Mouse (Mus musculus): ENCODE measurements around the gene Tmem222. TPM values are rescaled to one million over a fixed set of nuclear protein-coding genes. Genes with fewer than 3 reads are reported as not detected.

The Tmem222 gene
- polyA plus RNA-seq, 1 experiment from 2014 or later = 91.9 TPM

DNA sequence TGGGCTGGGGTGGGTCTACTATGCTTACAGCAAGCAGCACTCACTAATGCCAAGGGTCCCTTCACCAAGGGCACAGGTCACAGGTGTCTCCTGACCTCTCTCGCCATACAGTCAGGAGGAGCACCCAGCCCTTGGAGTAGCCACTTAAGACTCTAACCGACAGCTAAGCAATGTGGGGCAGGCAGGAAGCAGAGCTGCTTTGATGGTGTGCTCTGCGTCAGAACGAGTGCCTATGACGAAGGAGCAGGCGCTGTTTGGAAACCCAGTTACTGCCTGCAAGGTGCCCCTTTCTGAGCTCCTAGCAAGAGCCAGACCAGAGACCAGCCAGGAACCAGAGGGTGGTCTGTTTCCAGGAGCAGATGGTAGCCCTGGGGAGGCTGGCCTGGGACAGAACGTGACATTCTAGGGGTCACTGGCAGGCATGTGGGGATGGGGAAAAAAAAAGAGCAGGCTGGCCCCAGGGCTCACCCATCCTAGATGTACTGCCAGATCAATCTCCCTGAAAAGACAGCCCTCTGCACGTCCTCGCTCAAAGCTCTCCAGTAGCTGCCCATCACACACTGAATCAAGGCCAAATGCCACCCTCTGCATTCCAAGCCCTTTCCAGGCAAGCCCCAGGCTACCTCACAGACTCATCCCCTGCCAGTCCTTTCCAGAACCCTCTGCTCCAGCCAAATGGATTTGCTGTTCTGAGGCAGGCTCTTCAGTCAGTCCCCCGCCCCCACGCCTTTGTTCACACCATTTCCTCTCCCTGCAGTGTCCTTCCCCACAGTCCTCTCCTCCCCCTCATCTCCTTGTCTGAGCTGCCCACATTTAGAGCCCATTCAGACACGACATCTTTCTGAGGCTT lies 21.1 kb upstream of the Tmem222 start:
- H3K27me3 ChIP-seq (ENCODE audit: low read depth, poor library complexity, severe bottlenecking) = peaks cover 17% of the 10 kb centered on the region
- H3K27ac ChIP-seq (replicated peaks) = no peak overlapping the region; the same call in 1 of the 2 replicates
- no peak overlapping the region for H3K4me3 ChIP-seq
- WGBS = 32% methylated on average over 12 of the region's 12 CpGs
- H3K36me3 ChIP-seq = peaks cover 69% of the 10 kb centered on the region
- DNase-seq (ENCODE audit: low spot score) = no peak
- H3K9me3 ChIP-seq (replicated peaks) = no peaks in the 10 kb centered on the region
- peaks cover 39% of the 10 kb centered on the region for H3K4me1 ChIP-seq

DNA sequence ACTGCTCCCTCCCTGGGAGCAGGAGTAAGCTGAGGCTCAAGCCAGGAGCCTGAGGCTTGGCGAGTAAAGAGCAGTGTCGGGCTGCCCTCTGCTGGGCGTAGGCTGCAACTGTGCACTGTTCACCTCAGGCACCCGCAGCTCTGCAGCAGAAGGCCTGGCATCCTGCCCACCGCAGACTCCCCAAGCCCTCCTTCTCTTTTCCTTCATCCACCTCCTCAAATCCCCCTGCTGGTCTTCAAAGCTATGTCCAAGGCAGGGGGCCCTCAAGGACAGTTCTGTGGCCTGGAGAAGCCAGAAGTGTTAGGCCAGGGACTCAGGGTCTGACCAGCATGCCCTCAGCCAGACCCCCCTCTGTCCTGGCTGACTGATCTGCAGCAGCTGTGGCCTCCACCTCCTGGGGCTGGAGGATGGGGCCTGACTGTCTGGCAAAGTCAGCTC lies 20.2 kb upstream of the Tmem222 start:
- peaks cover 49% of the 10 kb centered on the region for H3K4me1 ChIP-seq
- 1% methylated on average over 5 of the region's 5 CpGs for WGBS
- H3K27me3 ChIP-seq (ENCODE audit: low read depth, poor library complexity, severe bottlenecking) = peaks cover 24% of the 10 kb centered on the region
- no peak overlapping the region; the same call in 1 of the 2 replicates for H3K27ac ChIP-seq (replicated peaks)
- peaks cover 65% of the 10 kb centered on the region for H3K36me3 ChIP-seq
- peak; percentile 79 for DNase-seq (ENCODE audit: low spot score)
- H3K4me3 ChIP-seq = no peak overlapping the region
- no peaks in the 10 kb centered on the region for H3K9me3 ChIP-seq (replicated peaks)

DNA sequence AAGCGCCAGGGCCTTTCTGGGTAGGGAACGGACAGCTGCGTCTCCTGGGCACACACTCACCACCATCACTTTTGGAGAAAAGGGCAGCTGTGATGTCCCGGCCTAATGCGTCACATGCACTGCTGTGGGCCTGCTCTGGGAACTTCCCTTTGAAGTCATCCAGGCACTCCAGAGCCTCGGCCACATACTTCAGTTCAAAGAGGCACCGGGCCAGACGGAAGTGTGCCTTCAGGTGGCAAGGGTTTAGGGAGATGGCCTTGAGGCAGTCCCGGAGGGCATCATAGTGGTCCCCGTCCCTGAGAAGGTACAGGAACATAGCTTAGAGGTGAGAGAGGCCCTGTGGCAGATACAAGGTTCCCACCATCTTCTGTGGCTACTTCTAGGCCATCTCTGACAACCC lies 19.8 kb upstream of the Tmem222 start:
- Histone ChIP-seq H3K27ac (replicated peaks) (no peak overlapping the region), H3K9me3 (replicated peaks) (no peaks in the 10 kb centered on the region), H3K4me3 (no peak overlapping the region), H3K36me3 (peaks cover 65% of the 10 kb centered on the region), H3K4me1 (peaks cover 53% of the 10 kb centered on the region), H3K27me3 (ENCODE audit: low read depth, poor library complexity, severe bottlenecking) (peaks cover 24% of the 10 kb centered on the region)
- DNase-seq (ENCODE audit: low spot score) = no peak
- 75% methylated on average over 10 of the region's 10 CpGs for WGBS

DNA sequence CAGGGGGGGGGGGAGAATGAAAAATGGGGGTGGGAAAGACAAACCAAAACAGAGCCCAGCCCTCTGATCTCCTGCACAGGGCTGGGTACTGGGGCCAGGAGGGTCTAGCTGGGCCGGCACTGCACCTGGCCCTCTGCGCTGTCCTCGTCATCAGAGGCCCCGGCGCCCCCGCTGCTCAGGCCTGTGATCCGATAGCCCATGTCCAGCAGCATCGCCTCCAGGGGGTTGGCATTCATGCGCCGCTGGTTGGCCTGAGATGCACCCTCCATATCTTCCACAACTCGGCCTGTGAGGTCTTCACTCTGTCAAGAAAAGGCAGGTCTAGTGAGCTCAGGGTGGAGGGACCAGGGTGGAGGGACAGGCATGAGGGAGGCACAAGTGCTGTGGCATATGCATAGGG lies 16.5 kb upstream of the Tmem222 start:
- DNase-seq (ENCODE audit: low spot score) = peak; percentile 23
- Histone ChIP-seq H3K27ac (replicated peaks) (peak overlapping the region; percentile 78), H3K4me3 (peak overlapping the region; percentile 28; the same call in 1 of the 2 replicates), H3K9me3 (replicated peaks) (no peaks in the 10 kb centered on the region), H3K36me3 (peaks cover 40% of the 10 kb centered on the region), H3K4me1 (peaks cover 47% of the 10 kb centered on the region), H3K27me3 (ENCODE audit: low read depth, poor library complexity, severe bottlenecking) (peaks cover 24% of the 10 kb centered on the region)
- WGBS = 21% methylated on average over 11 of the region's 11 CpGs

DNA sequence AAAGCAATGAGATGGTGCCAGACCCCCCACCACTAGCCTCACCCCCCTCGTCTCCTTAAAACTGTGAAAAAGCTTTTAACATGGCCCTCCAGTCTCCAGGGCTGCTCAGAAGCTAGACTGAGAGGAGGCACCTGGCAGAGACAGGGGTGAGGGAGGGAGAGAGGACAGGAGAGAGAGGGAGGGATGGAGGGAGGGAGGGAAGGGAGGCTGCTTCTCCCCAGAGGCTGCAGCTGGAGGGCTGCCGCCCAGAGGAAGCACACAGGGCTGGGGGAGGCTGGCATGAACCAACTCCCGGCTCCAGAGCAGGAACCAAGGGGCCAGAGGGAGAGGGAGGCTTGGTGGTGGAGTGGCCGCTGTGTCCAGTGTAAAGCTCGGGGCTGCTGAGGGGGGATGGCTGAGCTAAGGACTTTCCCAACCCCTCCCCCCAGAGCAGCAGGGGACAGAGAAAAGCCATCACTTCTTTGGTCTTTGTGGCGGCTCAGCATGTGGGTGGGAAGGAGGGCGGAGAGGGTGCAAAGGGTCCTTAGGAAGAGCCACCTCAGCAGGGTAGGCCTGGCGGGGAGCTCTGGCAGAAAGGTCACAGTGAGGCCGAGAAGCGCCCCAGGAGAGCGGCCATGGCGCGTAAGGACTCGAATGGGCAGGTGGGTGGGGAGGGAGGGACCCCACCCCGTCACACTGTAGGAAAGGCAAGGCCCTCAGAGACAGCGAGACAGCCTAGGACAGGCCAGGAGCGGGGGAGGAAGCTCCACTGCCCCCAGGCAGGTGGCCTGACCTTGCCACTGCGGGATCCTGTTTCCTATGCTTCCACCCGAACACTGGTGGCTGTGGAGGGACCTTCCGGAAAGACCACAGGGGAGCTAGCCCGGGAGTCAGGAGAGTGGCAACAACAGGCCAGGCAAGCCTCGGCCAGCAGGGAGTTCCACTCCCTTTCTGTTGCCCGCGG lies 15.6 kb upstream of the Tmem222 start:
- Histone ChIP-seq H3K4me1 (peaks cover 38% of the 10 kb centered on the region), H3K9me3 (replicated peaks) (no peaks in the 10 kb centered on the region), H3K36me3 (peaks cover 40% of the 10 kb centered on the region), H3K4me3 (peak overlapping the region; percentile 28), H3K27me3 (ENCODE audit: low read depth, poor library complexity, severe bottlenecking) (peaks cover 24% of the 10 kb centered on the region), H3K27ac (replicated peaks) (peak overlapping the region; percentile 78)
- WGBS = 6% methylated on average over 24 of the region's 24 CpGs
- DNase-seq (ENCODE audit: low spot score) = peak; percentile 41

DNA sequence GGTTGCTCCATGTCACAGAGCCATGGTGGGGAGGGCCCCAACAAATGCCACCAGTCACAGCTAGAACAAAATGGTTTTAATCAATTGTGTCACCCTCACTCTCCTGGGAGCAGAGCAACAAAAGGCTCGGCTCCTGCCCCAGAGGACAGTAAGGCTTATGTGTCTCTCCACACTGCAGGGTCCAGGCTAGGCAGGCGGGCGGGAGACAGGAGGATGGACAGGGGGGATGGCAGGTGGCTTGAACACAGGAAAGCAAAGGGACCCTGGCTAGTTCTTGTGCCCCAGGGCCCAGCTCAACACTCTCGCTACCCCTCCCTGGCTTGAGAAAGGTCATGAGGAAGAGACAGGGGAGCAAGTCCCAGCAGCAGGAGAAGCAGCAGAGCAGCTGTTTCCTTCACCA lies 14.8 kb upstream of the Tmem222 start:
- Histone ChIP-seq H3K4me1 (peaks cover 31% of the 10 kb centered on the region), H3K4me3 (peak overlapping the region; percentile 28; the same call in 1 of the 2 replicates), H3K9me3 (replicated peaks) (no peaks in the 10 kb centered on the region), H3K36me3 (peaks cover 39% of the 10 kb centered on the region), H3K27me3 (ENCODE audit: low read depth, poor library complexity, severe bottlenecking) (peaks cover 24% of the 10 kb centered on the region), H3K27ac (replicated peaks) (peak overlapping the region; percentile 78)
- no peak for DNase-seq (ENCODE audit: low spot score)
- WGBS = 47% methylated on average over 4 of the region's 4 CpGs

DNA sequence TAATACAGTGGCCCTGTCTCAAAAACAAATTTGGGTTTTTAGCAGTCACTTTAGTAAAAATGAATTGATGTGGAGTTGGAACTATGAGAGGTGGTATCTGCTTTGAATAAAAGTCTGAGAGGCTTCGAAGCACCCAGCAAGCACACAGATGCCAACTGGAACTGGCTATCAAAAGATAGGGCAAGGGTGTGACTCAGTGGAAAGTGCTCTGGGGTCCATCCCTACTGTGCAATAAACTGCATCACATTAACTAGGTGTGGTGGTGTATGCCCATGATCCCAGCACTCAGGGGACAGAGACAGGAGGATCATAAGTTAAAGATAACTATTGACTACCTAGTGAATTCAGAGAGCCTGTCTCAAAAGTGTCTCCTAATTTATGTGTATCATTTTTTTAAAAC lies 13.7 kb upstream of the Tmem222 start:
- no peaks in the 10 kb centered on the region for H3K9me3 ChIP-seq (replicated peaks)
- DNase-seq (ENCODE audit: low spot score) = no peak
- WGBS = 97% methylated on average over 1 of the region's 1 CpGs
- H3K36me3 ChIP-seq = peaks cover 28% of the 10 kb centered on the region
- no peak overlapping the region for H3K4me3 ChIP-seq
- H3K4me1 ChIP-seq = peaks cover 28% of the 10 kb centered on the region
- H3K27me3 ChIP-seq (ENCODE audit: low read depth, poor library complexity, severe bottlenecking) = peaks cover 24% of the 10 kb centered on the region
- H3K27ac ChIP-seq (replicated peaks) = no peak overlapping the region

DNA sequence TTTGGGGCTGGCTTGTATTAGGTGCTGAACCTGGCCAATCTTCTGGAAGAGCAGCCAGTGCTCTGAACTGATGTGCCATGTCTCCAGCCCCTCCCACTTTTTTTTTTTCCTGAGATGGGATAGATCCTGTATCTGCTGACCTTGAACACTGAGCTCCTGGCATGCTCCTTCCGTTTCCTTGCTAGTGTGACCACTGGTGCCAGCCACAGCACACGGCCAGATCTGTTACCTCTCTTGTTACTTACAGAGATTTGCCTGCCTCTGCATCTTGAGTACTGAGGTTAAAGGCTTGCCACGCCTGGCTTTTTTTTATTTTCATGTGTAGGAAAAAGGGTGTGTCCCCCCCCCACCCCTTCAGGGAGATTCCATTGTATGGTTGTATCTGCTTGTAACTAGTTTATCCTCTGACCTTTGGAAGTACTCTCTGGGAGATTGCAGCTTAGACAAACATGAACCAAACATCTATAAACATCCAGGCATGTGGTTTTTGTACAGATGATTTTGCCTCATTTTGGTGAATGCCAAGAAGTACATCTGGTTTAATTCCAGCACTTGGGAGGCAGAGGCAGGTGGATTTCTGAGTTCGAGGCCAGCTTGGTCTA lies 9.0 kb upstream of the Tmem222 start:
- H3K4me3 ChIP-seq = no peak overlapping the region
- H3K36me3 ChIP-seq = no peaks in the 10 kb centered on the region
- WGBS = 87% methylated on average over 4 of the region's 4 CpGs
- no peaks in the 10 kb centered on the region for H3K27me3 ChIP-seq (ENCODE audit: low read depth, poor library complexity, severe bottlenecking)
- peaks cover 18% of the 10 kb centered on the region for H3K4me1 ChIP-seq
- no peak overlapping the region for H3K27ac ChIP-seq (replicated peaks)
- no peaks in the 10 kb centered on the region for H3K9me3 ChIP-seq (replicated peaks)
- no peak for DNase-seq (ENCODE audit: low spot score)

DNA sequence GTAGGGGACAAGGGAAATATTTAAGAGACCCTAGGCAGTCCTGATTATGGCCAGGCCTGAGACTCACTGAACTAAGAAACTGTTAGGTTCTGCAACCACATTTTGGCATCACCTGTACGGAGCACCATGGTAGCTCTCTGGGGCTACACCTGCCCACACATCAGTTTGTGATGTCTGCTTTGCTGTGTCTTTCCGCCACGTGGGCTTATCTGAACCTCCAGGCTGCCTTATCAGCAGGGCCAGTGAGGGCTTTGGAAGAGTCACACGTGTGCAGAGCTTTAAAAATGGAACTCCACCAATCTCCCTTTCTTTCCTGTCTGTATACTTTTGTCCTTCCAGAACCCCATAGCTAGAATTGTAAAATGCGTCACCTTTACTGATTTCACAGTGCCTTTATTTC lies 8.4 kb upstream of the Tmem222 start:
- 85% methylated on average over 5 of the region's 5 CpGs for WGBS
- H3K4me1 ChIP-seq = peaks cover 24% of the 10 kb centered on the region

DNA sequence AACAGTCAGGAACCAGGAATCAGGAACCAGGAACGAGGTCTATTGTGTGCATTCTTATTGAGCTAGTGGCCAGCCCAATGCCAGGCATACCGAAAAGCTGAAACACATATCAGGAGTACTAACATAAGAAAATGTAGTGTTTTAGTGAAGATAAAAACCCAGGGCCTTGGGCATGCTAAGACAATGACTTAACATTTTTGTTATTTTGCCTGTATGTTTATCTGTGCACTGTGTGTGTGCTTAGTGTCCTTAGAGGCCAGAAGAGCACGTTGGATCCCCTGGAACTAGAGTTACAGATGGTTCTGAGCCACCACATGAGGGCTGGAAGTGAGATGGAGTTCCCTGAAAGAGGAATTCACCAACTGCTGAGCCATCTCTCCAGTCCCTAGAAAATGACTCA lies 7.7 kb upstream of the Tmem222 start:
- Histone ChIP-seq H3K27ac (replicated peaks) (no peak overlapping the region), H3K9me3 (replicated peaks) (no peaks in the 10 kb centered on the region), H3K36me3 (no peaks in the 10 kb centered on the region), H3K4me1 (peaks cover 24% of the 10 kb centered on the region), H3K4me3 (no peak overlapping the region), H3K27me3 (ENCODE audit: low read depth, poor library complexity, severe bottlenecking) (no peaks in the 10 kb centered on the region)
- no peak for DNase-seq (ENCODE audit: low spot score)
- 84% methylated on average over 3 of the region's 3 CpGs for WGBS

More for the DNA sequence above, 8.4 kb upstream of the Tmem222 start:
- no peak overlapping the region for H3K4me3 ChIP-seq
- H3K27ac ChIP-seq (replicated peaks) = no peak overlapping the region
- H3K27me3 ChIP-seq (ENCODE audit: low read depth, poor library complexity, severe bottlenecking) = no peaks in the 10 kb centered on the region
- DNase-seq (ENCODE audit: low spot score) = no peak
- H3K36me3 ChIP-seq = no peaks in the 10 kb centered on the region
- H3K9me3 ChIP-seq (replicated peaks) = no peaks in the 10 kb centered on the region

DNA sequence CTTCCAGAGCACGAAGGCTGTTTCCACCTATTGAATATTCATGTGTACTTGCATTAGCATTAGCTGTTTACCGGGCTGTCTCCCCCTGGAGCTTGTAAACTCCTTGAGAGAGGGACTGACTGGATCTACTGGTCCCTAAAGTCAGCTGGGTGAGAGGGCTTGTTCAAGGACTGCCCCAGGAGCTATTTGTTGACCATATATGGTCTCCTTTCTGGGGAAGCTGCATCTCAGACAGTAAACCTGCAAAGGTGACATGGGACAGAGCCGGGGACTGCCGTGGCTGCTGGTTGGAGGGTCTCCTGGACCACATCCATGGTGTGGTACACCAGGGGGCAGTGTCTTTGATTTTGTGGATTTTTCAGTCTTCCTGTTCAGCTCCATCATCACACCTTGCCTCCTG lies 5.1 kb upstream of the Tmem222 start:
- H3K4me3 ChIP-seq = no peak overlapping the region
- 35% methylated on average over 4 of the region's 4 CpGs for WGBS
- no peaks in the 10 kb centered on the region for H3K27me3 ChIP-seq (ENCODE audit: low read depth, poor library complexity, severe bottlenecking)
- no peak for DNase-seq (ENCODE audit: low spot score)
- peak overlapping the region; percentile 81 for H3K27ac ChIP-seq (replicated peaks)
- H3K4me1 ChIP-seq = peaks cover 36% of the 10 kb centered on the region
- H3K9me3 ChIP-seq (replicated peaks) = no peaks in the 10 kb centered on the region
- no peaks in the 10 kb centered on the region for H3K36me3 ChIP-seq

DNA sequence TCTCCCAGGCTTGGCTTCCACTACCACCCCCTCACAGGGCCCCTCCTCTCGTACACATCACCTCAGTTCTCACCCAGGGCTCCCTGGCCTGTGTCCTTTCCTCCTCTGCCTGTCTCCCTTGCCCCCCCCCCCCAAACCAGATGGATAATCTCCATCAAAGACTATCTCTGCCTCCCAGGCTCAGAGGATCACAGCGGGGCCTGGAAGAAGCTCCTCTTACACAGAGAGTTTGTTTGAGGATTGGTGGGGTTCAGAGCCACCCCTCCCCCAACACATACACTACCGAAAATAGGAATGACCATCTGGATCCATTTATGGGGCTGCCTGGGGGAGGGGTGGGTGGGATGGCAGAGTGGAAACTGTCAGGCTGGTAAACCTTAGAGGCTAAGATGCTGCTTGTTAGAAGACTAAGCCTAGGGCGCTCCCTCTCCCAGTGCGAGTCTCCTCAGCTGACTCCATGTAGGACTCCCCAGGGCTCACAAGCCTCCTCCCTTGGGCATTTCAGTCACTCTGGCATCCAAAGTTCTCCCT lies 4.4 kb upstream of the Tmem222 start:
- WGBS = 16% methylated on average over 5 of the region's 5 CpGs
- peak; percentile 53 for DNase-seq (ENCODE audit: low spot score)
- Histone ChIP-seq H3K36me3 (no peaks in the 10 kb centered on the region), H3K27me3 (ENCODE audit: low read depth, poor library complexity, severe bottlenecking) (no peaks in the 10 kb centered on the region), H3K27ac (replicated peaks) (peak overlapping the region; percentile 81), H3K9me3 (replicated peaks) (no peaks in the 10 kb centered on the region), H3K4me1 (peaks cover 36% of the 10 kb centered on the region), H3K4me3 (peak overlapping the region; percentile 14; the same call in 1 of the 2 replicates)
